Mouse (Mus musculus): ENCODE data around the gene Nfib.

Gene Nfib

GRCm38 (mm10) chr4:82433926-82434705 is 271.4 kb downstream of the Nfib start:
- DNase-seq (ENCODE audit: low read depth, low spot score), result no peak

DNA sequence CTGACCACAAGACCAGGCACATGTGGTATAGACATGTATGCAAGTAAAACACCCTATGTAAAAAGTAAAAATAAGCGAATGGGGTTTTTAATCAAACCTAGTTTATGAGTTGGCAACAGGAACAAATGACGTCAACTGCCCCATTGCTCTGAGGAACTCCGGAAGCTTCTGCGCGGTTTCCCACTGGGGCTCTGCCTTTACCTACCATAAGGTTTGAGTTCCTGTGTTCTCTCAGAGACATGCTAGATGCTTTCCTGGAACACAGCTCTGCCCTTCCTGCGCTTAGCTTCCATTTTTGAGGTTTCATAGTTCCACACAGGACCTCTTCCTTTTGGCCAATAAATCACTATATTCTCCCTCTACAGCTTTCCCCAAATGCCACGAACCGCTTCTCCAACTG is 273.7 kb downstream of the Nfib start:
- DNase-seq (ENCODE audit: low read depth, low spot score), result no peak

GRCm38 (mm10) chr4:82430802-82431201 is 274.7 kb downstream of the Nfib start:
- no peak for DNase-seq (ENCODE audit: low read depth, low spot score)

DNA sequence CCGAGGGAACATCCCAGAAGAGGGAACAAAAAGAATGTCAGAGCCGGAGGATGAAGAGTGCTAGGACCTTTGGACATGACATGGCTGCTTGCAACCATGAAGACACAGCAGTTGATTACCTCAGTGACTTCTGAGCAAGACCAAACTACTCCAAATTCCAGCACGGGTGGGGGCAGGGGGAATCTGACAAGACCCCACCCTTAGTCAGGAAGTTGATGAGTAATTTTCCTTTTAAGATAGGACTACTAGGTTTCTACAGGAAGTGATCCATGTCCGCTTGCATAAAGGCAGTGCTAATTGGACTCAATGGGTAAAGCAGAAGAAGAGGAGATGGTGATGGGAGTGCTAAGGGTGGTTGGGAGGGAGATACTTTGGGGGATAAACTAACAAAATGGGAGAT is 279.3 kb downstream of the Nfib start:
- no peak for DNase-seq (ENCODE audit: low read depth, low spot score)

DNA sequence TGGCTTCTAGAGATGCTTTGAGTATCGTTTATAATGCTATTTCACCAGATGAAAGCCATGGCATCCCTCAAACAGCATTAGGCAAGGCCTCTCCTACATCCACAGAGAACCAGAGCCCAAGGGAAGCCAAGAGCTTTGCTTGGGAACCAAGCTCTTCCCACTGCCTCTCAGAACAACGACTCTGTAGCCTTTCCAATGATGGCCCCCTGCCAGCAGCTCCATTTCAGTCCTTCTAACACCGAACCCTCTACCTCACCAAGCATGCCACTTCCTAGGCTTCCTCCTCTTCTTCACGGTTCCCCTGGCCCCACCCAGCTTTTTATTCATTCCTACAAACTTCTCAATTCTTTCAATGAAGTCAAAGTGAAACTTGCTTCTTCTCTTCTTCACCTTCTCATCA is 287.3 kb downstream of the Nfib start:
- no peak for DNase-seq (ENCODE audit: low read depth, low spot score)

- DNase-seq (ENCODE audit: low read depth, low spot score), result no peak
These were observed 289.7 kb downstream of the Nfib start for GRCm38 (mm10) chr4:82415817-82416216.

- no peak for DNase-seq (ENCODE audit: low read depth, low spot score)
These were observed 292.9 kb downstream of the Nfib start for GRCm38 (mm10) chr4:82412651-82413050.

DNA sequence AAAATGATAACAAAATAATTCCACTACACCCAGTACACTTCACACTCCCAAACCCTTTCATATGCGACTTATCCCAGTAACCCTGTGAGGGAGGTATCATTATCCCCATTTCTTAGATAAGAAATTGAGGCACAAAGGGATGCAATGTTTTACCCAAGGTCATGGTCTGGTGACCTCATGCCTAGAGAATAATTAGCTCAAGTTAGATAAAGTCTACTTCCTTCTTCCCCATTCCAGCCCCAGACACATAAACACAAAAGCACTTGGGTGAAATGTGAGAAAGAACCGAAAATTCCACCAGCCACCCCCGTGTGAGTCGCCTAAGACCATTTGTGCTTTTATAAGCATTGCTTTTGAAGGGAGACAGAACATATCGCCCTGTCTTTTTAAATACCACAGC is 293.6 kb downstream of the Nfib start:
- no peak for DNase-seq (ENCODE audit: low read depth, low spot score)

DNA sequence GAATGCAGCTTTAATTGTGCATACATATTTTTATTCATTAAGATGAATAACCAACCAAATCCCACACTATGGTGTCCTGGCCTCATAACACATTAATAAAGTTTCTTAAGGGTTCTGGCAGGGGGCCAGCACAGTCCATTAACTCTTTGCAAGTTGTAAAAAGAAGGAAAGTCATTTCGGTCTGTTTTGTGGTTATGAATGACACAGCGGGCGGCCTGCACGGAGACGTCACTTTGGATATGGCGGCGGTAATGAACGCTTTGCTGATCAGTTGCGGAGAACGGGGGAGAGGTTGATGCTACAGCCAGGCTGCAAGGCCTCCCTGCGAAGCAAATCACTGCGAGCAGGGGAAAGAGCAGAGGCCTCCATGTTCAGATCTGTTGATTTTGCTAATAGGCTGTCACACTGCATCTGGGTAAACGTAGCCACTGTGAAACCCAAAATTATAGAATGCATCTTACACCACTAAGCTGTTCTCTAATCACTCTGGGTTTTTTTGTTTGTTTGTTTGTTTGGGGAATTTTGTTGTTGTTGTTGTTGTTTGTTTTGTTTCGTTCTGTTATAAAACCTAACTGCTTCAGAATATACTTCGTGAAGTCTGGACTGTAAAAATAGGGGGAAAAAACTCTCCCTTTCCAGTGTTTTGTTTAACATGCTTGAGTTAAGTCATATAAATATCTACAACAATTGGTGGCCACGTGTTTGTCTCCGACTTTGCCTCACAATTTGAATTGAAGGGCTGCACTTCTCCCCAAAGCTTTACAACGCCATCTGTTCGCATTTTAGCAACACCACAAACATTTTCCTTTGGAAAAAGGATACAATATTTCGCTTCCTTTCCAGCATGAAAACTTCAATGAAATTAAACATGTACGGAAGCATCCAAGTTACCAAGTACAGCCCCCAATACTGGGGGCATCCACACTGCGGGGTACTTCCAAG is 296.8 kb downstream of the Nfib start:
- no peak for DNase-seq (ENCODE audit: low read depth, low spot score)

DNA sequence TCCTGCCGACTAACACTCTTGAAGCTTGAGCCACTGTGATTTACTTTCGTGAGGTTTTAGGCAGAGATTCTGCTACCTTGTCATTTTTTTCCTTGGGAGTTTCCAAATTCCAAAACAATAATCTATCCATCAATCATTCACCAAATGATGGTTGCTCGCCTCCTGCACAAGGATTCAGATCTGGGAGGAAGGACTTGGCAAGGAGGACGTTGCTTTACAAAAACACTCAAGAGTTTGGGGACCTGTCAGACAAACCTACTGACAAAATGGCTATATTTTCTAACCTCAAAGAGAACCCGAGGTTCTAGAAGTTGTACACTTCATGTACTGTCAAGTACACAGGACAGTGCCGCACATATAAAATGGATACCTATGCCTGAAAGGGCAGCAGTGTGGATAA is 299.0 kb downstream of the Nfib start:
- DNase-seq (ENCODE audit: low read depth, low spot score), result no peak

DNA sequence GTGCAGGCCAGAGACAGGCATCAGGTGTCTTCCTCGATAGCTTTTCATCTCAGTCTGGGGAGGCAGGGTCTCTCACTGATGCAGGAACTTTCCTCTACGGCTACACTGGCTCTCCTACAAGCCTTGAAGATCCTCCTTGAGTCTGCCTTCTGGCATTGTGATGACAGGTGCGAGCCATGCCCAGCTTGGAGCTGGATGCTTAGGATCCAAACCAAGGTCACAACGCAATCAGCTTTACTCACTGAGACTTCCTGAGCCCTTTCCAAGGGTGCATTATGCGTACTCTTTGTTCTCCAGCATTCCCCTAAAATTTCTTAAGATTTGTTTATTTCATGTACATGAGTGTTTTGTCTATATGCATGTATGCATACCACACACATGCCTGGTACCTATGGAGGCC is 299.8 kb downstream of the Nfib start:
- DNase-seq (ENCODE audit: low read depth, low spot score), result no peak

DNA sequence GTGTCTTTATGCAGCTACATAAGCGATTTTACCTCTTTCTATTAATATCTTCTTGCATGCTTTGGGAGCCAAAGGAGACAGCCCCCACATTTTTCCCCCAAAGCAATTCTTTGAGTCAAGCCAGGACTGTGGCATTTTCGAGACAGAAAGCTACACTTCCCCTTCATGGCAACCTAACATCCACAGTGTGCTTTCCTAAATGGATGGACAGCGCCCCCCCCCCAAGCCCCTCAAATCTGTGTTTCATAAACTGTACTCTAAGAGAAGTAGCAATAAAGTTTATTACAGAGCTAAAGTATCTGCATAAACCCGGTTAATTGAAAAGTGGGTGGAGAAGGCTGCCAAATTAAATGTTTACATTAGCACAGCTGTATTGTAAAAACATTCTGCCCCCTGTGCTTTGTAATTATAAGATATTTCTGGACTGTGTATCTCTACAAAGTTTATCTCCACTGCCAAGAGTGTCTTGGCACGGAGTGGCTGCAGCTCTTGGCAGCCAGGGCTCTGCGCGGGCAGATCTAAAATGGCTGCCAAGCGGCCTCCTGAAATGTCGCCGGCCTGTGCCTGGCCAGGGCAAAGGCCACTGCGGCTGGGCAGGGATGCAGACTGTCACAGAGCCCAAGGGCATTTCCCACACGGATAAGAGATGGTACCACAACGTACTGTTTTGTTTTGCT is 301.4 kb downstream of the Nfib start:
- no peak for DNase-seq (ENCODE audit: low read depth, low spot score)

GRCm38 (mm10) chr4:82402666-82403065 is 302.9 kb downstream of the Nfib start:
- DNase-seq (ENCODE audit: low read depth, low spot score), result no peak

DNA sequence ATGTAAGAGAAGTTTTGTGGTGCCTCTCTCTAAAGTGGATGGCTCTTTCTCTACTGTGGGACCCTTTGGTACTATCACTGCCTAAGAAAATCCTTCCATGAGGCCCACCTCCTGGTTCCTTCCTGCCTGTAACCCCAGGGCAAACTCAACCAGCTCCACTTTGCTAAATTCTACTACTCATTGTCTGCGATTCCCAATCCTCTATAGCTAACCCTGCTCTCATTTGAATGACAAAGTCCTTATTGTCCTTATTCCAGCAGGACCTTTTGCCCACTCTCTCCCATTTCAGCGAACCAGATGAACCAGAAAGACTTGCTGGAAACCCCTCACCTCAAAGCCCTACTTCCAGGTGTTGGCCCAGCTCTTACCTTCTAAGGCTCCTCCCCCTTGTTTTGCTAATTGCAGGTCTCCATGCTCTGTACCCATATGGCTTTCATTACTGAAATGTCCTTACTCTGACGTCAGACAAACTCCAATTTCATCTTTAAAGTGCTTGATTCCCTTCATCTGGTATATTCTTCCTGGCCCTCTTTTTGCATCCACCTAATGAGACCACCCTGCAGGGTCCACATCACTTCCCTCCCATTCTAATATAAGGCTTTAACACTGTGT is 304.0 kb downstream of the Nfib start:
- DNase-seq (ENCODE audit: low read depth, low spot score), result no peak

- DNase-seq (ENCODE audit: low read depth, low spot score), result no peak
These were observed 305.0 kb downstream of the Nfib start for GRCm38 (mm10) chr4:82400536-82400935.

DNA sequence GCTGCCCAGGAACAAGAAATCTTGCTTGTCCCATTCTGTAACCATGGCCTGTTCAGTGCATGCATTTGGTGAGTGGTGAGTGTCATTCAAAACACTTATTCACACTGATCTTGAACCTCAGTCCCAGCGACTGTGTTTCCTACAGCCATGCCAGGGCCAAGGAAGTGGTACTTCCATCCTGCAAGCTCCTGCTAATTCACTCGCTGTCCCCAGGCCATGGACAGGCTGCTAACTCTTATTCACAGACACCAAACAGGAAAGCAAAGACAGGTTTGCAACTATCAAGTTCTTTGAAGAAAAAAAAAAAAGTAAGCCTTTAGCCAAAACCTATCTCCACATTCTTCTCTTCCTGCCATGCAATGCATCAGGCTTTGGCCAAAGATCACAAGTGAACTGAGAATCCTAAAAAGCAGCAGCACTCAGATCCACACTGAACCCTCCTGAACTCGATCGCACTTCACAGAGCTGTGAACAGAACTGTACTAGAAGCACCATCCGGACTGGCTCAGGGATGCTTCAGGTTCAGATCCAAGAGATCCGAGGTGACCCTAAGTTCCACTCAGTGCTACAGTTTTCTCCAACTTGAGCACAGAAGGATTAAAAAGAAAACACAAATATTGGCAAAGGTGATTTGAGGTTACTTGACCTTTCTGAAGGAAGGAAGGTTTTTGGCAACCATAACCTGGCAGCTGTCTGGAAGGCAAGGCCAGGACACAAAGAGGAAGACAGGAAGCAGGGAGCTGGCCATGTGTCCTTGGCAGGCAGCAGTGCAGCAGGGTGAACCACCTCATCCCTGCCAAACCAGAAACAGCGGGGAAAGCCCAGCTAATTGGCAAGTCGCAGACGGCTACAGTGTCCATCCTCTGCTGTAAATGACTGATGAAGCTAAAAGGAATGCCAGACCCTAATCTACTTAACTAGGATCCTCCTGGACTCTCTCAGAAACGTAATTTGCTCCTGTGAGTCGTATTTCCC is 305.9 kb downstream of the Nfib start:
- peak; percentile 25 for DNase-seq (ENCODE audit: low read depth, low spot score)

DNA sequence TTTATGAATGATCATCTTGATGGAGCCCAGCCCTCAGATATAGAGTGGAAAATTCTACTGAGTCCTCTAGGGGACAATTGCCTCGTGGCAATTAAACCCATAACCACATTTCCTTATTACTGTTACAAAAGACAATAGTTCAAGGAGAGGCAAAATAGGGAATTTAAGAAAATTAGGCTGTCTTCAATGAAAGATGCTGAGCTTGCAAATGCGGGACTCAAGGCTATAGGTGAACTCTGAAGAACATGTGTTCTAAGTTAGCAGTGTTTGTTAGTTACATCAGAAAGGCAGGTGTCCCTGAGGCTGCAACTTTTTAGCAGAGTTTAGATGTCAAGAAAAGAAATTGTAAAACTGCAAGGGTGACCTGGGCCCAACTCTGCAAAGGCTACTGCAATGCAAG is 307.3 kb downstream of the Nfib start:
- no peak for DNase-seq (ENCODE audit: low read depth, low spot score)

- no peak for DNase-seq (ENCODE audit: low read depth, low spot score)
These were observed 308.7 kb downstream of the Nfib start for GRCm38 (mm10) chr4:82396805-82397204.

DNA sequence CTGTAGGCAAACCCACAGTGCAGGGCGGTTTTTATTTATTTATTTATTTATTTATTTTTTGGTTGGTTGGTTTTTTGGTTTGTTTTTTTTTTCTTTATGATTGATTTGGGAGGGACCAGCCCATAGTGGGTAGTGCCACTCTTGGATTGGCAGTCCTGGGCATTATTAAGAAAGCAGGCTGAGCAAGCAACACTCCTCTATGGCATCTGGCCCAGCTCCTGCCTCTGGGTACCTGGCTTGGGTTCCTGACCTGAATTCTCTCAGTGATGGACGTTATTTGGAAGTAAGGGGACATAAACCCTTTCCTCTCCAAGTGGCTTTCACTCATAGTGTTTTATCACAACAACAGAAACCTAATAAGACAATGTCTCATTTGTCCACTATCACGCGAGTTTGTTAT is 309.5 kb downstream of the Nfib start:
- DNase-seq (ENCODE audit: low read depth, low spot score), result no peak

DNA sequence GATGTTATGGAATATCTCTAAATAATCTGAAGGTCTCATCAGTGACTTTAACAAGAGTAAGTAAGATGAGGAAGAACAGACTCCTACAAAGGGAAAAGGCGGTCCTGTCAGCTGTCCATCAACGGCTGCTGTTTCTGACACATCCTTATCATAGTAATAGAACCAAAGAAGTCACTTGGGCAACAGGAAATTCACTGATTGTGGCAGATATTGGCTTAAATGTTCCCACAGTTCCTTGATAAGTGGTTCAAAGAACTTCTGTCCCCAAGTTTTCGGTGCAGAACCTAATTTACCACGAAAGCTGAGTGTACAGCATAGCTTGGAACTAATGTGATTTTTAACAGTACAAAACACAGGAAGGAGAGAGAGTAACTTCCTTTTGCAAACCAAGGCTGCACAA is 311.2 kb downstream of the Nfib start:
- DNase-seq (ENCODE audit: low read depth, low spot score), result no peak

- no peak for DNase-seq (ENCODE audit: low read depth, low spot score)
These were observed 312.5 kb downstream of the Nfib start for GRCm38 (mm10) chr4:82393021-82393420.
